Mouse (Mus musculus) embryonic fibroblast, embryonic 13.5 days (primary cell): ENCODE data around the gene Sfi1.
"Not testable (repeated sequence)": the region's sequence is repeated elsewhere in the genome, so short reads cannot be mapped to it uniquely, and the experiment has no call there.

Experiments used
- CTCF ChIP-seq: IDR thresholded peaks from 2 replicates; pipeline ENCODE4 v1.5.1; 2011; ENCODE audit warnings: mild to moderate bottlenecking, control low read depth, low read length, moderate library complexity, borderline replicate concordance; ENCODE audit not compliant: insufficient read depth
- POLR2A ChIP-seq: IDR thresholded peaks from 2 replicates; pipeline ENCODE4 v1.6.1; 2011; ENCODE audit warnings: low read depth, mild to moderate bottlenecking, control low read depth, low read length, moderate library complexity

DNA sequence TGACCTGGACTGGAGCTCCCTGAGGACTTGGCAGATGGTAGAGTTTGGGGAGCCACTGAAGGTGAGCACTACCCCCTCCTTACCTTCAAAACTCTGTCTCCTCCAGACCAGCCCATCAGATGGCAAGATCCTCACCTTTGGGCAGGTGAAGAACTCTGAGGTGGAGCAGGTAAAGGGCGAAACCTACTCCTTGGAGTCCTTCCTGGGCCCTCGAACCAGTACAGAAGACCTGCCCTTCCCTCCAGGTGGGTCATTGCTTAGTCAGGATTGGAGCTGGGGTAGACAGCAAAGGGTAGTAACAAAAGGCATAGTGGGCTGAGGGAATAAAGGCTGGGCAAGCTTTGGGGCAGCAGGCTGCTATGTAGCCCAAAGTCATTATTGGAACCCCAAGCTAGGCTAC lies 64.0 kb downstream of the Sfi1 start:
- not testable (repeated sequence) for TF ChIP-seq POLR2A, CTCF
